Mouse (Mus musculus): ENCODE measurements around the gene Ptpn22. TPM values are rescaled to one million over a fixed set of nuclear protein-coding genes. Genes with fewer than 3 reads are reported as not detected.

Ptpn22 gene
- total and polyA plus RNA-seq, 2 experiments from 2014 or later, result 0.19 to 0.46 TPM

DNA sequence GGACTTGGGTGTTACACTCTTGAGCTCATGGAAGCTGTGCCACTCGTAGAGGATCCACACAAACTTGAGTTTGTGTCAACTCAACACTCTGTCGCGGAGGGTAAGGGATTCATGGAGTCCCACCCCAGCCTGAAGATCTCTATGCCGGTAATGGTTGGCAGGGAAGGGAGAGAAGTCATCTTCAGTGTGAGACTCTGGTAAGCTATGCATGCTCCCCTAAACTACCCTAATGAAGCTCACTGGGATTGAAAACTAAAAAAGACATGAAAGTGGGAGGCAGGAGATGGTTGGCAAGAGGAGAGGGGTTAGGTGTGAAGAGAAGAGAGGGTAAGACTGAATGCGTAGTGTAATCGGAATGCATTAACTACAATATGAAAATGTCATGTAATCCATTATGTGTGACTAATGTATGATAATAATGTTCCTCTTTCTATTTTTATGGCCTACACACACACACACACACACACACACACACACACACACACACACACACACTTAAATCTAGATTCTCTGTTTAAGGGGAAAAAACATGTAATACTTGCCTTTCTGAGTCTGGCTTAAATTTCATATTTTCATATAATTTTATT, 1.5 kb upstream of the Ptpn22 start:
- Histone ChIP-seq H3K4me2 (ENCODE audit: low read depth) (no peak overlapping the region), H3K27me3 (ENCODE audit: insufficient read depth, low read length) (no peaks in the 10 kb centered on the region), H3K4me3 (ENCODE audit: low read depth, low read length) (no peak overlapping the region), H3K4me1 (ENCODE audit: insufficient read depth) (no peaks in the 10 kb centered on the region), H3K36me3 (ENCODE audit: insufficient read depth) (no peaks in the 10 kb centered on the region), H3K9ac (no peak overlapping the region), H3K27ac (ENCODE audit: low read depth, low read length) (no peak overlapping the region), H3K9me3 (ENCODE audit: low read length) (no peaks in the 10 kb centered on the region)
- no peak for TF ChIP-seq CTCF (IDR thresholded peaks at IDR 0.05; ENCODE audit: low read depth)
- 87% methylated on average over 6 of the region's 6 CpGs for WGBS
- DNase-seq, result no peak
- ATAC-seq, result no peak

DNA sequence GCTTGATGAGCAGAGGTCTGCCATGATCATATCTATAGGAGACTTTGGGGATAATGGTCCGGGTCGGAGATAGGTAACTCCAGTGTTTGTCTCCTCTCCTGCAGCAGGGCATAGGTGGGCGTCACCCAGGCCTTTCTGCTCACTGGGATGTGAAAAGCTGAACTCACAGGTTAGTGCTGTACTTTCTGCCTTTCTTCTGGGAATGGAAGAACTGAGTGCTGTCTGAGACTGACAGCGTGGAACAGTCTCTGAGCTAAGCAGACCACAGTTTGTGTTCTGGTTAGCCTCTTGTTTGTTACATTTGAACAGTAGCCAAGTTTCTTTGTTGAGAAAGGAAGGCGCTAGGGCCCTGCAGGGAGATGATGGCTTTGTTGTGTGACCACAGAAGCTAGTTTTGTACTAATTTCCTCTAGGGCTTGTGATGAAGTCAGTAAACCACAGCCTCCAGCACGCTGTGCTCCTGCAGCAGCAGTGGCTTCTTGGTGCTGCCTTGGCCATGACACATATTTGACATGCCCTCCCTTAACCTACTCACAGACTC, 326 bp downstream of the Ptpn22 start:
- WGBS, result 46% methylated on average over 6 of the region's 6 CpGs
- no peak for TF ChIP-seq CTCF (IDR thresholded peaks at IDR 0.05; ENCODE audit: low read depth)
- Histone ChIP-seq H3K9ac (no peak overlapping the region), H3K9me3 (ENCODE audit: low read length) (no peaks in the 10 kb centered on the region), H3K27me3 (ENCODE audit: insufficient read depth, low read length) (no peaks in the 10 kb centered on the region), H3K27ac (ENCODE audit: low read depth, low read length) (no peak overlapping the region), H3K4me1 (ENCODE audit: insufficient read depth) (no peaks in the 10 kb centered on the region), H3K4me2 (ENCODE audit: low read depth) (no peak overlapping the region), H3K4me3 (ENCODE audit: low read depth, low read length) (no peak overlapping the region), H3K36me3 (ENCODE audit: insufficient read depth) (no peaks in the 10 kb centered on the region)
- DNase-seq, result no peak
- ATAC-seq, result no peak

DNA sequence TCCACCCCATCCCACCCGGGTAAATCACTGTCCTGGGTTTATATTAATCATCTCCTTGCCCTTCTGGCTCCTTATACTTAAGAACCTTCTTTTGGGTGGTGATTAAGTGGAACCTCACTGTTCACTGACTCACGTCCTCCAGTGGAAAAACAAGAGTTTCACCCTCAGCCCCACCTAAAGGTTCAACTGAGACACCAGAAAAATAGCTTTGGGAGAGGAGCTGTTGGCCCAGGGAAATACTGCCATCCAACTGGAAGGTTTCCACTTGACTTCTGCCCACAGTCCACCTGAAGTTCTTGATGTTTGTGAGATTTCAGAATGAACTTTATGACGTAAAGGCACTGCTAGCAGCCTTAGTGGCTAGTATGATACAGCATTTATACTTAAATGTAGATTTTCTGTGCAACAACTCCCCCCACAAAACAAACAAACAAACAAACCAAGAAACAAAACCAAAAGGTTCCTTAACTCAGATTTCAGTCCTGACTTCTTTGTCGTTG, 3.2 kb downstream of the Ptpn22 start:
- 85% methylated on average over 4 of the region's 4 CpGs for WGBS
- no peak overlapping the region for H3K4me3 ChIP-seq (ENCODE audit: low read depth, low read length)
- no peak overlapping the region for H3K4me2 ChIP-seq (ENCODE audit: low read depth)
- no peaks in the 10 kb centered on the region for H3K27me3 ChIP-seq (ENCODE audit: insufficient read depth, low read length)
- H3K9me3 ChIP-seq (ENCODE audit: low read length), result no peaks in the 10 kb centered on the region
- DNase-seq (no peak), ATAC-seq (no peak)
- no peak overlapping the region for H3K27ac ChIP-seq (ENCODE audit: low read depth, low read length)
- H3K36me3 ChIP-seq (ENCODE audit: insufficient read depth), result no peaks in the 10 kb centered on the region
- no peak overlapping the region for H3K9ac ChIP-seq
- H3K4me1 ChIP-seq (ENCODE audit: insufficient read depth), result no peaks in the 10 kb centered on the region
- TF ChIP-seq CTCF (IDR thresholded peaks at IDR 0.05; ENCODE audit: low read depth), result no peak

DNA sequence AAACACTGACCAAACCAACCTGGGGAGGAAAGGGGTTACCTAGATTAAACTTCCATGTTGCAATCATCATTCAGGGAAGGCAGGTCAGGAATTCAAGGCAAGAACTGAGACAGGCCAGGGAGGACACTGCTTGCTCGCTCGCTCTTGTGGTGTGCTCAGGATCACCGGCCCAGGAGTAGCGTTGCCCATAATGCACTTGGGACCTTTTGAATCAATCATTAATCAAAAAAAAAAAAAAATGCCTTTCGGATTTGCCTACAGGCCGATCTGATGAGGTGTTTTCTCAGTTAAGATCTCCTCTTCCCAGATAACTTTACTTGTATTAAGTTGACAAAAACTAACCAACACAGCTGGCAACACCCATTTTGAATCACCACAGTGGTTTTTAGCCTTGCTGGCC, 4.6 kb downstream of the Ptpn22 start:
- no peak overlapping the region for H3K27ac ChIP-seq (ENCODE audit: low read depth, low read length)
- no peaks in the 10 kb centered on the region for H3K9me3 ChIP-seq (ENCODE audit: low read length)
- no peaks in the 10 kb centered on the region for H3K27me3 ChIP-seq (ENCODE audit: insufficient read depth, low read length)
- no peak for TF ChIP-seq CTCF (IDR thresholded peaks at IDR 0.05; ENCODE audit: low read depth)
- no peak overlapping the region for H3K9ac ChIP-seq
- H3K36me3 ChIP-seq (ENCODE audit: insufficient read depth), result no peaks in the 10 kb centered on the region
- H3K4me2 ChIP-seq (ENCODE audit: low read depth), result no peak overlapping the region
- WGBS, result 92% methylated on average over 6 of the region's 6 CpGs
- no peaks in the 10 kb centered on the region for H3K4me1 ChIP-seq (ENCODE audit: insufficient read depth)
- DNase-seq, result no peak
- ATAC-seq, result no peak
- no peak overlapping the region for H3K4me3 ChIP-seq (ENCODE audit: low read depth, low read length)

DNA sequence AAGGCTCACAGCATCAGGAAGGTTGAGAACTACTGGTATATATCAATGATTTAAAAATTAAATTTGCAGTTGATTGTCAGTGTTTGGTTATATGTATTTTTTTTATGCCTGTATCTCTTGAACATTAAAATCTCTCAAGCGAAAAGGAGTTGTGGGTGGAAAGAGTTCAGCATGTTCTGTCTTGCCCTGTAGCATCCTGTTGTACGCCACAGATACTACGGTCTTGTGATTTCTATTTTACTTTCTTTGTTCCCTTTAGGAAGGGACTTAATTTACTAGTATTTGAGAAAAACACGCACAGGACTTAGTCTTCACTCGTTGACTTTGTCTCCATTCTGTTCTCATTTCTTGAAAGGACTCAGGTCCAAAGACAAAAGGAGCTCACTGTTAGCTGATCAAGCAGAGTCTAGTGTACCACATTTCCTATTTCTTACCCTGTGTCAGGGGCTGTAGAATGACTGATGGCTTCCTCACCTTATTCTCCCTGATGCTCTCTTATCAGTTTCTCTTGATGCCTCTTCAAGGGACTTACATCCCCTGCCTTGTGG, 7.9 kb downstream of the Ptpn22 start:
- no peak for ATAC-seq

DNA sequence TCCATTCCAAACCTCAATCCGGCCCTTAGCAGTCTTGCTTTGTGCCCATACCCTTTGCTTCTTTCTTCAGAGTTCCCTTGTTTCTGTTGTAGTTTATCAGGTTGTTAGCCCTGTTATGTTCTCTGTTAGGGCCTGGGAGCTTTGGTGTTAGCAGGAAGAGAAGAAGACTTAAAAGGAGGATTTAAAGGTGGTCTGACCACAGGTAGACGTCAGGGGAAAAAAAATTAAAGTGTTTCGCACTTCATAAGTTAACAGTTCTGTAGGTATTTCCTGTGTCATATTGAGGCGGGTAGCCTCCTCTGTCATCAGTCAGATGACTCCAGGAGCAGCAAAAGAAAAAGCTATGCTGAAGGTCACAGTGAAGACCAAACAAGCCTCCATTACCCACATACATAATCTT, 8.4 kb downstream of the Ptpn22 start:
- TF ChIP-seq CTCF (IDR thresholded peaks at IDR 0.05; ENCODE audit: low read depth), result no peak
- no peaks in the 10 kb centered on the region for H3K36me3 ChIP-seq (ENCODE audit: insufficient read depth)
- H3K9me3 ChIP-seq (ENCODE audit: low read length), result no peaks in the 10 kb centered on the region
- H3K27me3 ChIP-seq (ENCODE audit: insufficient read depth, low read length), result no peaks in the 10 kb centered on the region
- no peak overlapping the region for H3K27ac ChIP-seq (ENCODE audit: low read depth, low read length)
- WGBS, result 92% methylated on average over 4 of the region's 4 CpGs
- no peaks in the 10 kb centered on the region for H3K4me1 ChIP-seq (ENCODE audit: insufficient read depth)
- no peak for DNase-seq
- H3K4me2 ChIP-seq (ENCODE audit: low read depth), result no peak overlapping the region
- H3K9ac ChIP-seq, result no peak overlapping the region
- no peak for ATAC-seq
- no peak overlapping the region for H3K4me3 ChIP-seq (ENCODE audit: low read depth, low read length)

More for the DNA sequence above, 7.9 kb downstream of the Ptpn22 start:
- H3K36me3 ChIP-seq (ENCODE audit: insufficient read depth), result no peaks in the 10 kb centered on the region
- H3K4me2 ChIP-seq (ENCODE audit: low read depth), result no peak overlapping the region
- no peaks in the 10 kb centered on the region for H3K27me3 ChIP-seq (ENCODE audit: insufficient read depth, low read length)
- H3K9me3 ChIP-seq (ENCODE audit: low read length), result no peaks in the 10 kb centered on the region
- H3K9ac ChIP-seq, result no peak overlapping the region
- H3K27ac ChIP-seq (ENCODE audit: low read depth, low read length), result no peak overlapping the region
- 90% methylated on average over 5 of the region's 5 CpGs for WGBS
- H3K4me3 ChIP-seq (ENCODE audit: low read depth, low read length), result no peak overlapping the region
- no peak for TF ChIP-seq CTCF (IDR thresholded peaks at IDR 0.05; ENCODE audit: low read depth)
- H3K4me1 ChIP-seq (ENCODE audit: insufficient read depth), result no peaks in the 10 kb centered on the region
- no peak for DNase-seq

DNA sequence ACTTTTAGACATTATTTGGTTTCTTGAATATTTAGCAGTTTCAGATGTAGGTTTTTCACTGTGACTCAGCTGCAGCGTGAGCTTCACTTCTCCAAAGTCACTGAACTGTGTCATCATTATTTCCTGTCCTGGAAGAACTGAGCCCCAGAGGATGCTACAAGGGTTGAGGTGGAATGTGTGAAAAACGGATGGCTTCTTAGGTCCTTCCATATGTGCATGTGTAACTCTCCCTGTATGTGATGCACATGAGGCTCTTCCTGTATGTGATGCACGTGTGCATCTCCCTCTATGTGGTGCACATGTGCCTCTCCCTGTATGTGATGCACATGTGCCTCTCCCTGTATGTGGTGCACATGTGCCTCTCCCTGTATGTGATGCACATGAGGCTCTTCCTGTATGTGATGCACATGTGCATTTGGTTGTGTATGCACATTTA, 13.1 kb downstream of the Ptpn22 start:
- Histone ChIP-seq H3K27ac (ENCODE audit: low read depth, low read length) (no peak overlapping the region), H3K27me3 (ENCODE audit: insufficient read depth, low read length) (no peaks in the 10 kb centered on the region), H3K9me3 (ENCODE audit: low read length) (no peaks in the 10 kb centered on the region), H3K9ac (no peak overlapping the region), H3K4me3 (ENCODE audit: low read depth, low read length) (no peak overlapping the region), H3K36me3 (ENCODE audit: insufficient read depth) (no peaks in the 10 kb centered on the region), H3K4me1 (ENCODE audit: insufficient read depth) (no peaks in the 10 kb centered on the region), H3K4me2 (ENCODE audit: low read depth) (no peak overlapping the region)
- 72% methylated on average over 3 of the region's 3 CpGs for WGBS
- TF ChIP-seq CTCF (IDR thresholded peaks at IDR 0.05; ENCODE audit: low read depth), result no peak
- ATAC-seq, result no peak
- DNase-seq, result no peak

All from forebrain, postnatal 0 days (tissue).